Mouse (Mus musculus): ENCODE measurements around the gene Ccdc42. TPM values are rescaled to one million over a fixed set of nuclear protein-coding genes. Genes with fewer than 3 reads are reported as not detected.

Gene Ccdc42
- polyA plus RNA-seq, 1 experiment from 2014 or later: 0.58 TPM

- WGBS: 39% methylated on average over 6 of the region's 6 CpGs
- Histone ChIP-seq H3K4me3 (replicated peaks; ENCODE audit: low read length) (no peak overlapping the region), H3K27ac (ENCODE audit: low read length) (no peak overlapping the region), H3K36me3 (ENCODE audit: control insufficient read depth, insufficient read depth) (no peaks in the 10 kb centered on the region), H3K4me2 (ENCODE audit: low read length) (no peak overlapping the region), H3K9ac (replicated peaks; ENCODE audit: low read depth, low read length) (no peak overlapping the region), H3K9me3 (ENCODE audit: control insufficient read depth, low read length) (no peaks in the 10 kb centered on the region), H3K4me1 (replicated peaks; ENCODE audit: control insufficient read depth, insufficient read depth, low read length) (peaks cover 6% of the 10 kb centered on the region), H3K27me3 (replicated peaks; ENCODE audit: control insufficient read depth, insufficient read depth, low read length) (no peaks in the 10 kb centered on the region)
- ATAC-seq: no peak
Observed at GRCm38 (mm10) chr11:68600551-68601021, 13.8 kb downstream of the Ccdc42 start.

- H3K36me3 ChIP-seq (ENCODE audit: control insufficient read depth, insufficient read depth): no peaks in the 10 kb centered on the region
- H3K27ac ChIP-seq (ENCODE audit: low read length): no peak overlapping the region
- H3K9ac ChIP-seq (replicated peaks; ENCODE audit: low read depth, low read length): no peak overlapping the region
- 16% methylated on average over 9 of the region's 9 CpGs for WGBS
- H3K4me3 ChIP-seq (replicated peaks; ENCODE audit: low read length): no peak overlapping the region
- no peak overlapping the region for H3K4me2 ChIP-seq (ENCODE audit: low read length)
- H3K4me1 ChIP-seq (replicated peaks; ENCODE audit: control insufficient read depth, insufficient read depth, low read length): peaks cover 6% of the 10 kb centered on the region
- no peaks in the 10 kb centered on the region for H3K27me3 ChIP-seq (replicated peaks; ENCODE audit: control insufficient read depth, insufficient read depth, low read length)
- no peaks in the 10 kb centered on the region for H3K9me3 ChIP-seq (ENCODE audit: control insufficient read depth, low read length)
- ATAC-seq: no peak
Observed at GRCm38 (mm10) chr11:68601486-68601991, 14.7 kb downstream of the Ccdc42 start.

GRCm38 (mm10) chr11:68602200-68602931 is 15.5 kb downstream of the Ccdc42 start:
- H3K4me3 ChIP-seq (replicated peaks; ENCODE audit: low read length): no peak overlapping the region
- no peaks in the 10 kb centered on the region for H3K9me3 ChIP-seq (ENCODE audit: control insufficient read depth, low read length)
- ATAC-seq: no peak
- no peaks in the 10 kb centered on the region for H3K27me3 ChIP-seq (replicated peaks; ENCODE audit: control insufficient read depth, insufficient read depth, low read length)
- H3K36me3 ChIP-seq (ENCODE audit: control insufficient read depth, insufficient read depth): no peaks in the 10 kb centered on the region
- WGBS: 25% methylated on average over 8 of the region's 8 CpGs
- no peak overlapping the region for H3K4me2 ChIP-seq (ENCODE audit: low read length)
- H3K9ac ChIP-seq (replicated peaks; ENCODE audit: low read depth, low read length): no peak overlapping the region
- no peak overlapping the region for H3K27ac ChIP-seq (ENCODE audit: low read length)
- peaks cover 6% of the 10 kb centered on the region for H3K4me1 ChIP-seq (replicated peaks; ENCODE audit: control insufficient read depth, insufficient read depth, low read length)

GRCm38 (mm10) chr11:68607046-68607445 is 20.2 kb downstream of the Ccdc42 start:
- Histone ChIP-seq H3K4me1 (replicated peaks; ENCODE audit: control insufficient read depth, insufficient read depth, low read length) (peaks cover 6% of the 10 kb centered on the region), H3K4me3 (replicated peaks; ENCODE audit: low read length) (no peak overlapping the region), H3K9me3 (ENCODE audit: control insufficient read depth, low read length) (no peaks in the 10 kb centered on the region), H3K27ac (ENCODE audit: low read length) (no peak overlapping the region), H3K36me3 (ENCODE audit: control insufficient read depth, insufficient read depth) (no peaks in the 10 kb centered on the region), H3K4me2 (ENCODE audit: low read length) (no peak overlapping the region), H3K9ac (replicated peaks; ENCODE audit: low read depth, low read length) (no peak overlapping the region), H3K27me3 (replicated peaks; ENCODE audit: control insufficient read depth, insufficient read depth, low read length) (no peaks in the 10 kb centered on the region)
- ATAC-seq: no peak
- WGBS: 73% methylated on average over 2 of the region's 2 CpGs

- Histone ChIP-seq H3K36me3 (ENCODE audit: control insufficient read depth, insufficient read depth) (no peaks in the 10 kb centered on the region), H3K9me3 (ENCODE audit: control insufficient read depth, low read length) (no peaks in the 10 kb centered on the region), H3K9ac (replicated peaks; ENCODE audit: low read depth, low read length) (no peak overlapping the region), H3K4me1 (replicated peaks; ENCODE audit: control insufficient read depth, insufficient read depth, low read length) (no peaks in the 10 kb centered on the region), H3K4me2 (ENCODE audit: low read length) (no peak overlapping the region), H3K27me3 (replicated peaks; ENCODE audit: control insufficient read depth, insufficient read depth, low read length) (no peaks in the 10 kb centered on the region), H3K4me3 (replicated peaks; ENCODE audit: low read length) (no peak overlapping the region), H3K27ac (ENCODE audit: low read length) (no peak overlapping the region)
- no peak for ATAC-seq
- WGBS: 49% methylated on average over 9 of the region's 9 CpGs
Observed at GRCm38 (mm10) chr11:68609910-68610566, 23.2 kb downstream of the Ccdc42 start.

- no peaks in the 10 kb centered on the region for H3K4me1 ChIP-seq (replicated peaks; ENCODE audit: control insufficient read depth, insufficient read depth, low read length)
- no peak overlapping the region for H3K4me2 ChIP-seq (ENCODE audit: low read length)
- no peaks in the 10 kb centered on the region for H3K9me3 ChIP-seq (ENCODE audit: control insufficient read depth, low read length)
- no peaks in the 10 kb centered on the region for H3K27me3 ChIP-seq (replicated peaks; ENCODE audit: control insufficient read depth, insufficient read depth, low read length)
- no peak overlapping the region for H3K9ac ChIP-seq (replicated peaks; ENCODE audit: low read depth, low read length)
- 90% methylated on average over 8 of the region's 8 CpGs for WGBS
- no peak overlapping the region for H3K27ac ChIP-seq (ENCODE audit: low read length)
- H3K4me3 ChIP-seq (replicated peaks; ENCODE audit: low read length): no peak overlapping the region
- no peak for ATAC-seq
- no peaks in the 10 kb centered on the region for H3K36me3 ChIP-seq (ENCODE audit: control insufficient read depth, insufficient read depth)
Observed at GRCm38 (mm10) chr11:68610567-68610947, 23.7 kb downstream of the Ccdc42 start.

GRCm38 (mm10) chr11:68613071-68613711 is 26.4 kb downstream of the Ccdc42 start:
- Histone ChIP-seq H3K36me3 (ENCODE audit: control insufficient read depth, insufficient read depth) (no peaks in the 10 kb centered on the region), H3K9ac (replicated peaks; ENCODE audit: low read depth, low read length) (no peak overlapping the region), H3K4me3 (replicated peaks; ENCODE audit: low read length) (no peak overlapping the region), H3K4me1 (replicated peaks; ENCODE audit: control insufficient read depth, insufficient read depth, low read length) (no peaks in the 10 kb centered on the region), H3K27me3 (replicated peaks; ENCODE audit: control insufficient read depth, insufficient read depth, low read length) (no peaks in the 10 kb centered on the region), H3K4me2 (ENCODE audit: low read length) (no peak overlapping the region), H3K9me3 (ENCODE audit: control insufficient read depth, low read length) (no peaks in the 10 kb centered on the region), H3K27ac (ENCODE audit: low read length) (no peak overlapping the region)
- 63% methylated on average over 5 of the region's 5 CpGs for WGBS
- ATAC-seq: no peak

- Histone ChIP-seq H3K9ac (replicated peaks; ENCODE audit: low read depth, low read length) (no peak overlapping the region), H3K27me3 (replicated peaks; ENCODE audit: control insufficient read depth, insufficient read depth, low read length) (no peaks in the 10 kb centered on the region), H3K36me3 (ENCODE audit: control insufficient read depth, insufficient read depth) (no peaks in the 10 kb centered on the region), H3K4me2 (ENCODE audit: low read length) (no peak overlapping the region; the same call in 1 of the 2 replicates), H3K27ac (ENCODE audit: low read length) (no peak overlapping the region), H3K9me3 (ENCODE audit: control insufficient read depth, low read length) (no peaks in the 10 kb centered on the region), H3K4me3 (replicated peaks; ENCODE audit: low read length) (no peak overlapping the region), H3K4me1 (replicated peaks; ENCODE audit: control insufficient read depth, insufficient read depth, low read length) (peaks cover 16% of the 10 kb centered on the region)
- WGBS: 76% methylated on average over 9 of the region's 9 CpGs
- ATAC-seq: no peak
Observed at GRCm38 (mm10) chr11:68622751-68623150, 35.9 kb downstream of the Ccdc42 start.

- ATAC-seq: peak; percentile 70
- Histone ChIP-seq H3K4me1 (replicated peaks; ENCODE audit: control insufficient read depth, insufficient read depth, low read length) (peaks cover 16% of the 10 kb centered on the region), H3K4me2 (ENCODE audit: low read length) (peak overlapping the region; percentile 50)
Observed at GRCm38 (mm10) chr11:68623225-68623870, 36.5 kb downstream of the Ccdc42 start.

More at GRCm38 (mm10) chr11:68623225-68623870, 36.5 kb downstream of the Ccdc42 start:
- no peaks in the 10 kb centered on the region for H3K9me3 ChIP-seq (ENCODE audit: control insufficient read depth, low read length)
- H3K27me3 ChIP-seq (replicated peaks; ENCODE audit: control insufficient read depth, insufficient read depth, low read length): no peaks in the 10 kb centered on the region
- H3K27ac ChIP-seq (ENCODE audit: low read length): no peak overlapping the region
- peak overlapping the region; percentile 32 for H3K4me3 ChIP-seq (replicated peaks; ENCODE audit: low read length)
- WGBS: 6% methylated on average over 14 of the region's 14 CpGs
- 0 out of 2 replicates have a peak overlapping the region, but pooled peaks have one; percentile 32 for H3K9ac ChIP-seq (replicated peaks; ENCODE audit: low read depth, low read length)
- no peaks in the 10 kb centered on the region for H3K36me3 ChIP-seq (ENCODE audit: control insufficient read depth, insufficient read depth)
